Mouse (Mus musculus): Measurements from ENCODE around the gene 9530068E07Rik.

Gene 9530068E07Rik

DNA sequence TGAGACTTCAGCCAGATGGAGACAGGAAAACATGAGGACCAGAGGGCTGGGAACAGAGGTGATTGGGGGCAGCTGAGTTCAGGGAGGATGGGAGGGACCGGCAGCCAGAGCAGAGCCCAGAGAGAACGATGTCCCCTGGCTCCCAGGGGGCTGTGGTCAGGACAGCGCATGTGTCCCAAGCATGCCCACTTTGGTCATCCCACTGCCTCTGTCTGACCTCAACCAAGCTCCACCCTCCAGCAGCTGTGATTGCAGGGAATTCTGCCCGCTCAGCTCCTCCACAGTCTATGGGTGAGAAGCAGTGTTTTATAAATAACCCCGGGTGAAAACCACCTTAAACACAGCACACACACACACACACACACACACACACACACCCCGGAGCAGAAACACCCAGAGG lies 33.2 kb downstream of the 9530068E07Rik start:
- DNase-seq, result no peak

- DNase-seq, result peak; percentile 65 to 71
Observed at GRCm38 (mm10) chr11:52431594-52431993, 35.4 kb downstream of the 9530068E07Rik start.

- DNase-seq, result no peak
Observed at GRCm38 (mm10) chr11:52432148-52432547, 35.9 kb downstream of the 9530068E07Rik start.

DNA sequence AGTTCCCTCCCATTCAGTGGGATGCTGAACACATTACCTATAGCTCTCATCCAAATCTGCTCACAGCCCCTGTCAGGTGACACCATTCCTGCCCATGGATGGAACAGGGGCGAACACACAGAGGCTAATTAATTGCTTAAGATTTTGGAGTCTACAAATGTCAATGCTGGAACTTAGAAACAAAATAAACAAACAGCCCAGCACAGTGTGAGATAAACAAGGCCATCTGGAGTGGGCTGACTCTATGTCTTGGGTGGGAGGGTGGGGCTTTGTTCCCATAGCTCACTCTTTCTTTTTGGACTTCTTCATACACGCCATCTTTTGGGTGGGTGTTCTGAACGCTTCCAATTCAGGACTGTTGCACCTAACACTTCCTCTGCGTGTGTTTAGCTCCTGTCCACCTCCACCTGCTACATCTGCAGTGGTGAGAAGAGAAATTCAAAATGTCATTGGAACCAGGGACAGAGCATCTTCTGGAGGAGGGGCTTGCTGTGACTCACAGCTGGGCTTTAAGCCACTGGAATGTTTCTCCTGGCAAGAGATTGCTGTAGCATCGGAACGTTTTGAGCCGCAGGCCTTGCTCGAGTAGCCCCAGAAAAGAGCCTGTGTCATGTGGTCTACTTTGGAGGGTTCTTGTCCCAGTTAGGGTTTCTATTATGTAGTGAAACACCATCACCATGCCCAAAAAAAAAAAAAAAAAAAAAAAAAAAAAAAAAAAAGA lies 37.0 kb downstream of the 9530068E07Rik start:
- no peak for DNase-seq

- no peak for DNase-seq
Observed at GRCm38 (mm10) chr11:52433797-52434195, 37.6 kb downstream of the 9530068E07Rik start.

GRCm38 (mm10) chr11:52435466-52435865 lies 39.2 kb downstream of the 9530068E07Rik start:
- DNase-seq, result no peak

GRCm38 (mm10) chr11:52437123-52437522 lies 40.9 kb downstream of the 9530068E07Rik start:
- DNase-seq, result peak; percentile 33 to 57

DNA sequence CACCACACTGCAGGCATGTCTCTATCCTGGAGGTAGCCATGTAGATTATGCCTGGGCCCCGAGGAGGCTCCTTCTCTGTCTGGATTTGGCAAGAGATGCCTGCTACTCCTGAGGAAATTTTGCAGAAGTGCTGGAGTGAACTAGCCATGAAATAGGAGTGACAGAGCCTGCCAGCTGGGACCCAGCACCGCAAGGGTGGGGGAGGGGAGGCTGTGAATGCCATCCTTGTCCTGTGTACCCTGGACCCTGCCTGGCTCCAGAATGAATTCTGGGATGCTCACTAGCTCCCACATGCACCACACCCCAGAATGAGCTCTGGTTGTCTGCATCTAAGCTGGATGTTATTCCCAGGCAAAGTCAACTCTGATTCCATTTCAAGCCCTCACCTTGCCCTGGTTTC lies 44.9 kb downstream of the 9530068E07Rik start:
- DNase-seq, result no peak

DNA sequence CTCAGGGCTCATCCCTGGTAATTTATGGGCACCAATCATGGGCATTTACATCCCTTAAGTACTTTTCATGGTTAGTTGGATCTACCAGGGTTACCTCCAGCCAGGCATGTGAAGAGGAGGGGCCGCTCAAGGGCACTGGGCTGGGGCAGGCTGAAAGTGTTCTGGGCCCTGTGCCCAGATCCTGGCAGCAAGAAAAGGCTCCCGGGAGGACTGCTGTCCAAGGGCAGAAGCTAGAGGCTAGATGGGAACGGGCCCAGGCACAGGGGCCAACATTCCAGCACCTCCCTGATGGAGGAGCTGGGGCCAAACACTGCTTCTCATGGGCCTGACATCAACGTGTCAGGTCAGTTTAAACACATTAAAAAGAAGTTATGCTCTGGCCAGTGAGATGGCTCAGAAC lies 51.0 kb downstream of the 9530068E07Rik start:
- peak; percentile 82 to 93 for DNase-seq

- DNase-seq, result no peak
Observed at GRCm38 (mm10) chr11:52449004-52449403, 52.8 kb downstream of the 9530068E07Rik start.

DNA sequence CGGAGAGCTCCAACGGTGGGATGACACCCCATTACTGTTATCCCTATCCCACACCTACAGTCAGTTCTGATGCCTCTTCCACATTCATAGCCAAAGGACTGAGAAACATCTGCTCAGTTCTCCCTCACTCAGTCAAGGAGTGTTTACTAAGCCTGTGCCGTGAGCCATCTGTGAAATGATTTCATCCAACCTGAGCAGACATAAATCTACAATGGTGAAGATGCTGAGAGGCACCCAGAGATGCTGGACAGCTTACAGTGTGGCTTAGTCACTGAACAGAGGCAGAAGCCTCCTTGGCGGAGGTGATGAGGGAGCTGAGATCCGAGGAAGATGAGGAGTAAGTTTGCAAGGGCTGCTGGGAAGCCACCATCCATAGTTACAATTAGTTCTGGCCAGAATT lies 62.1 kb downstream of the 9530068E07Rik start:
- no peak for DNase-seq

All from kidney, postnatal 25 days (tissue).